Mouse (Mus musculus): ENCODE measurements at regions not wholly inside any gene's neighbourhood (a gene's known extent, or its start where the extent isn't known, plus 50 kb on each side); places are given as distances from the start of the nearest gene placed in this dataset.

GRCm38 (mm10) chr11:18173028-18173427 lies 219.4 kb upstream of the Etaa1 start:
- no peak for DNase-seq (ENCODE audit: low spot score in 2 of 2)

GRCm38 (mm10) chr11:18171207-18171776 lies 217.6 kb upstream of the Etaa1 start:
- DNase-seq (ENCODE audit: low spot score in 2 of 2): no peak

- DNase-seq (ENCODE audit: low spot score in 2 of 2): no peak
These were observed 212.1 kb upstream of the Etaa1 start for GRCm38 (mm10) chr11:18165609-18166347.

GRCm38 (mm10) chr11:18164025-18164423 lies 210.3 kb upstream of the Etaa1 start:
- no peak for DNase-seq (ENCODE audit: low spot score in 2 of 2)

- no peak for DNase-seq (ENCODE audit: low spot score in 2 of 2)
These were observed 209.7 kb upstream of the Etaa1 start for GRCm38 (mm10) chr11:18163156-18164024.

- no peak for DNase-seq (ENCODE audit: low spot score in 2 of 2)
These were observed 202.8 kb upstream of the Etaa1 start for GRCm38 (mm10) chr11:18156506-18156905.

- peak in 1 of 2 experiments; percentile 7 for DNase-seq (ENCODE audit: low spot score in 2 of 2)
These were observed 198.3 kb upstream of the Etaa1 start for GRCm38 (mm10) chr11:18151788-18152563.

GRCm38 (mm10) chr11:18151369-18151768 lies 197.7 kb upstream of the Etaa1 start:
- no peak for DNase-seq (ENCODE audit: low spot score in 2 of 2)

- no peak for DNase-seq (ENCODE audit: low spot score in 2 of 2)
These were observed 173.8 kb upstream of the Etaa1 start for GRCm38 (mm10) chr11:18127488-18127887.

- peak in 1 of 2 experiments; percentile 15 for DNase-seq (ENCODE audit: low spot score in 2 of 2)
These were observed 169.4 kb upstream of the Etaa1 start for GRCm38 (mm10) chr11:18123031-18123430.

- no peak for DNase-seq (ENCODE audit: low spot score in 2 of 2)
These were observed 168.9 kb upstream of the Etaa1 start for GRCm38 (mm10) chr11:18122616-18123015.

- peak; percentile 3 to 42 for DNase-seq (ENCODE audit: low spot score in 2 of 2)
These were observed 162.2 kb upstream of the Etaa1 start for GRCm38 (mm10) chr11:18115693-18116450.

- no peak for DNase-seq (ENCODE audit: low spot score in 2 of 2)
These were observed 149.2 kb upstream of the Etaa1 start for GRCm38 (mm10) chr11:18102841-18103240.

- no peak for DNase-seq (ENCODE audit: low spot score in 2 of 2)
These were observed 122.3 kb upstream of the Etaa1 start for GRCm38 (mm10) chr11:18075840-18076435.

- peak in 1 of 2 experiments; percentile 6 for DNase-seq (ENCODE audit: low spot score in 2 of 2)
These were observed 117.1 kb upstream of the Etaa1 start for GRCm38 (mm10) chr11:18070586-18071306.

GRCm38 (mm10) chr11:18070032-18070374 lies 116.3 kb upstream of the Etaa1 start:
- DNase-seq (ENCODE audit: low spot score in 2 of 2): no peak

GRCm38 (mm10) chr11:18069348-18070031 lies 115.8 kb upstream of the Etaa1 start:
- no peak for DNase-seq (ENCODE audit: low spot score in 2 of 2)

GRCm38 (mm10) chr11:18068085-18068484 lies 114.4 kb upstream of the Etaa1 start:
- no peak for DNase-seq (ENCODE audit: low spot score in 2 of 2)

GRCm38 (mm10) chr11:18067676-18068075 lies 114.0 kb upstream of the Etaa1 start:
- no peak for DNase-seq (ENCODE audit: low spot score in 2 of 2)
